Mouse (Mus musculus): ENCODE measurements around the gene Klhl21. TPM values are rescaled to one million over a fixed set of nuclear protein-coding genes. Genes with fewer than 3 reads are reported as not detected.
A peak's percentile ranks its signal among the peaks of the same experiment; 100 is the strongest.

Gene Klhl21
- polyA plus RNA-seq (2011; ENCODE audit: insufficient read length, low read depth, missing spikeins), result 10.7 and 13.0 TPM in 2 replicates

- H3K4me1 ChIP-seq (ENCODE audit: control insufficient read depth, insufficient read depth, low read length), result peaks cover 9% of the 10 kb centered on the region
- H3K4me3 ChIP-seq (ENCODE audit: insufficient read depth, low read length), result peak within 1 kb of the TSS; percentile 84
- TF ChIP-seq CTCF (IDR thresholded peaks at IDR 0.05; ENCODE audit: borderline replicate concordance, insufficient read depth, low read length), result no peak
- TF ChIP-seq POLR2A (IDR thresholded peaks at IDR 0.05; ENCODE audit: low read depth, low read length), result peak; percentile 98
Observed at GRCm38 (mm10) chr4:152008622-152009075, at the start of gene Klhl21. Gene Klhl21 (plus strand): TSS chr4:152008803.

GRCm38 (mm10) chr4:151959849-151960512 is 48.6 kb upstream of the Klhl21 start:
- TF ChIP-seq CTCF (IDR thresholded peaks at IDR 0.05; ENCODE audit: borderline replicate concordance, insufficient read depth, low read length) (no peak), POLR2A (IDR thresholded peaks at IDR 0.05; ENCODE audit: low read depth, low read length) (no peak)

More at GRCm38 (mm10) chr4:152008622-152009075, at the start of gene Klhl21:
- H3K27ac ChIP-seq (ENCODE audit: insufficient read depth, low read length), result peak within 1 kb of the TSS; percentile 74

GRCm38 (mm10) chr4:151960513-151960854 is 48.1 kb upstream of the Klhl21 start:
- Histone ChIP-seq H3K4me1 (ENCODE audit: control insufficient read depth, insufficient read depth, low read length) (no peaks in the 10 kb centered on the region), H3K27ac (ENCODE audit: insufficient read depth, low read length) (no peak overlapping the region), H3K4me3 (ENCODE audit: insufficient read depth, low read length) (no peak overlapping the region)
- TF ChIP-seq POLR2A (IDR thresholded peaks at IDR 0.05; ENCODE audit: low read depth, low read length) (no peak), CTCF (IDR thresholded peaks at IDR 0.05; ENCODE audit: borderline replicate concordance, insufficient read depth, low read length) (no peak)

More at GRCm38 (mm10) chr4:151959849-151960512, 48.6 kb upstream of the Klhl21 start:
- Histone ChIP-seq H3K4me1 (ENCODE audit: control insufficient read depth, insufficient read depth, low read length) (no peaks in the 10 kb centered on the region), H3K4me3 (ENCODE audit: insufficient read depth, low read length) (no peak overlapping the region), H3K27ac (ENCODE audit: insufficient read depth, low read length) (no peak overlapping the region)

GRCm38 (mm10) chr4:151962817-151963216 is 45.8 kb upstream of the Klhl21 start:
- Histone ChIP-seq H3K4me1 (ENCODE audit: control insufficient read depth, insufficient read depth, low read length) (no peaks in the 10 kb centered on the region), H3K4me3 (ENCODE audit: insufficient read depth, low read length) (no peak overlapping the region), H3K27ac (ENCODE audit: insufficient read depth, low read length) (no peak overlapping the region)
- TF ChIP-seq CTCF (IDR thresholded peaks at IDR 0.05; ENCODE audit: borderline replicate concordance, insufficient read depth, low read length) (no peak), POLR2A (IDR thresholded peaks at IDR 0.05; ENCODE audit: low read depth, low read length) (no peak)

- H3K4me1 ChIP-seq (ENCODE audit: control insufficient read depth, insufficient read depth, low read length), result no peaks in the 10 kb centered on the region
- no peak overlapping the region for H3K4me3 ChIP-seq (ENCODE audit: insufficient read depth, low read length)
- no peak overlapping the region for H3K27ac ChIP-seq (ENCODE audit: insufficient read depth, low read length)
- TF ChIP-seq CTCF (IDR thresholded peaks at IDR 0.05; ENCODE audit: borderline replicate concordance, insufficient read depth, low read length) (no peak), POLR2A (IDR thresholded peaks at IDR 0.05; ENCODE audit: low read depth, low read length) (no peak)
Observed at GRCm38 (mm10) chr4:151968204-151968921, 40.2 kb upstream of the Klhl21 start.

GRCm38 (mm10) chr4:151972221-151972967 is 36.2 kb upstream of the Klhl21 start:
- peak; percentile 41; the same call in 1 of the 2 replicates for TF ChIP-seq CTCF (IDR thresholded peaks at IDR 0.05; ENCODE audit: borderline replicate concordance, insufficient read depth, low read length)
- TF ChIP-seq POLR2A (IDR thresholded peaks at IDR 0.05; ENCODE audit: low read depth, low read length), result no peak
- Histone ChIP-seq H3K4me1 (ENCODE audit: control insufficient read depth, insufficient read depth, low read length) (no peaks in the 10 kb centered on the region), H3K27ac (ENCODE audit: insufficient read depth, low read length) (no peak overlapping the region), H3K4me3 (ENCODE audit: insufficient read depth, low read length) (no peak overlapping the region)

GRCm38 (mm10) chr4:151975441-151975840 is 33.2 kb upstream of the Klhl21 start:
- TF ChIP-seq CTCF (IDR thresholded peaks at IDR 0.05; ENCODE audit: borderline replicate concordance, insufficient read depth, low read length) (no peak), POLR2A (IDR thresholded peaks at IDR 0.05; ENCODE audit: low read depth, low read length) (no peak)
- no peak overlapping the region for H3K27ac ChIP-seq (ENCODE audit: insufficient read depth, low read length)
- no peaks in the 10 kb centered on the region for H3K4me1 ChIP-seq (ENCODE audit: control insufficient read depth, insufficient read depth, low read length)
- no peak overlapping the region for H3K4me3 ChIP-seq (ENCODE audit: insufficient read depth, low read length)

GRCm38 (mm10) chr4:151977748-151978147 is 30.9 kb upstream of the Klhl21 start:
- Histone ChIP-seq H3K4me1 (ENCODE audit: control insufficient read depth, insufficient read depth, low read length) (no peaks in the 10 kb centered on the region), H3K27ac (ENCODE audit: insufficient read depth, low read length) (no peak overlapping the region), H3K4me3 (ENCODE audit: insufficient read depth, low read length) (no peak overlapping the region)
- peak; percentile 77 for TF ChIP-seq CTCF (IDR thresholded peaks at IDR 0.05; ENCODE audit: borderline replicate concordance, insufficient read depth, low read length)
- TF ChIP-seq POLR2A (IDR thresholded peaks at IDR 0.05; ENCODE audit: low read depth, low read length), result no peak

- H3K27ac ChIP-seq (ENCODE audit: insufficient read depth, low read length), result no peak overlapping the region
- no peak overlapping the region for H3K4me3 ChIP-seq (ENCODE audit: insufficient read depth, low read length)
- no peak for TF ChIP-seq POLR2A (IDR thresholded peaks at IDR 0.05; ENCODE audit: low read depth, low read length)
- no peak for TF ChIP-seq CTCF (IDR thresholded peaks at IDR 0.05; ENCODE audit: borderline replicate concordance, insufficient read depth, low read length)
- no peaks in the 10 kb centered on the region for H3K4me1 ChIP-seq (ENCODE audit: control insufficient read depth, insufficient read depth, low read length)
Observed at GRCm38 (mm10) chr4:151980699-151981098, 27.9 kb upstream of the Klhl21 start.
